Mouse (Mus musculus): ENCODE measurements around the gene Zfp112. TPM values are rescaled to one million over a fixed set of nuclear protein-coding genes. Genes with fewer than 3 reads are reported as not detected.
A peak's percentile ranks its signal among the peaks of the same experiment; 100 is the strongest.
"Not testable (repeated sequence)": the region's sequence is repeated elsewhere in the genome, so short reads cannot be mapped to it uniquely, and the experiment has no call there.

The Zfp112 gene
- 9.1 and 9.9 TPM in 2 replicates for polyA plus RNA-seq (2015; fragmentation: Nextera tagmentation; extraction: Ambion mirVana)

DNA sequence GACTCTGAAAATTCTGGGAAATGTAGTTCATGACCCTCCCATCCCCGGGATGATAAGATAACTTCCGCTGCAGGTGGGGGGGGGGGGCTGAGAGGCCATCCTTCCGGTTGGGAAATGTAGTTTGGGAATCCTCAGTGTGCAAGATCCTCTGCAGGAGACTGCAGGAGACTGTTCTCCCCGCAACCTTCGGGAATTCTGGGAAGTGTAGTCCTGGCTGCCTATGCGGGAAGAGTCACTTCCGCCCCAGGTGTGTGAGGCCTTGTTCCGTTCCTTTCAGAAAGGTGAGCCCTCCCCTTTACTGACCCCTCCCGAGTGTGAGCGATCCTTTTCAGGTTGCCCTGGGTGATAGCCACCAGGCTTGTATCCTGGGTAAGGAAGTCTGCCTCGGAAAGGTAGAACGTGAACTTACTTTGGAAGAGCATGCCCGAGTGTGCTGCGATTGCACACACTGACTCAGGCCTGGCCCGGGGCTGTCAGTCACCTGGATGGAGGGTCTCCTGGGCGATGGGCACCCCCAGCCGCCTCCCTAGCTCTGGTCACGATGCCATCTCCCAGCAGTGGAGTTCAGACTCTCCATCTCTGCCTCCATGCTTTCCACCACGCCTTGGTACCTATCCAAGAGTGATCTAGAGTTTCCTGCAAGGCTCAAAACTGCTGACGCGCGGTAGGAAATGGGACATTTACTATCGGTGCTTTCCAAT is at the start of gene Zfp112:
TSS of gene Zfp112 (plus strand) at position 159 of the 701 bp plus-strand sequence.
- Histone ChIP-seq H3K27ac (peak within 1 kb of the TSS; percentile 75), H3K4me2 (replicated peaks) (peak within 1 kb of the TSS; percentile 74), H3K9me3 (peaks cover 22% of the 10 kb centered on the region), H3K9ac (peak within 1 kb of the TSS; percentile 83), H3K4me1 (peaks cover 4% of the 10 kb centered on the region; the same call in 1 of the 2 replicates), H3K27me3 (no peaks in the 10 kb centered on the region), H3K4me3 (peak within 1 kb of the TSS; percentile 73), H3K36me3 (peaks cover 25% of the 10 kb centered on the region)
- peak; percentile 98 for ATAC-seq (ENCODE audit: low FRiP score, low read depth)
- WGBS = 2% methylated on average over 23 of the region's 23 CpGs

DNA sequence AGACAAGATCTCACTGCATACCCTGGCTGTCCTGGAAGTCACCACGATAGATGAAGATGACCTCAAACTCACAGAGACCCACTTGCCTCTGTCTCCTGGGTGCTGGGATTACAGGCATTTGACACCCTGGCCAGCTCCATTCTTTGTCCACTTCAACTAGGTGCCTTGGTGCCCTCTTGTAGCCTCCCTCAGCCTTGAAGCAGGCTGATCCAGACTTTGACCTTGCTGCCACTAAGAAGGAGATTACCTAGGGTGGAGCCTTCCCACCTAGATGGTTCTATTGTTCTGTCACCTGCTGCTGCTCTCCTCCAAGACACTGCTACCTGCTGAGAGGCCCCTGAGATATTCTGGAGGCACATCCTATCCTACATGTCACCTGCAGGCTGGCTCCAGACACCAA is 37.7 kb upstream of the Zfp112 start:
- WGBS = 27% methylated on average over 1 of the region's 1 CpGs
- not testable (repeated sequence) for H3K9ac ChIP-seq; H3K27me3 ChIP-seq; H3K9me3 ChIP-seq; H3K36me3 ChIP-seq; H3K4me2 ChIP-seq (replicated peaks); ATAC-seq (ENCODE audit: low FRiP score, low read depth); H3K4me1 ChIP-seq; H3K4me3 ChIP-seq; H3K27ac ChIP-seq

DNA sequence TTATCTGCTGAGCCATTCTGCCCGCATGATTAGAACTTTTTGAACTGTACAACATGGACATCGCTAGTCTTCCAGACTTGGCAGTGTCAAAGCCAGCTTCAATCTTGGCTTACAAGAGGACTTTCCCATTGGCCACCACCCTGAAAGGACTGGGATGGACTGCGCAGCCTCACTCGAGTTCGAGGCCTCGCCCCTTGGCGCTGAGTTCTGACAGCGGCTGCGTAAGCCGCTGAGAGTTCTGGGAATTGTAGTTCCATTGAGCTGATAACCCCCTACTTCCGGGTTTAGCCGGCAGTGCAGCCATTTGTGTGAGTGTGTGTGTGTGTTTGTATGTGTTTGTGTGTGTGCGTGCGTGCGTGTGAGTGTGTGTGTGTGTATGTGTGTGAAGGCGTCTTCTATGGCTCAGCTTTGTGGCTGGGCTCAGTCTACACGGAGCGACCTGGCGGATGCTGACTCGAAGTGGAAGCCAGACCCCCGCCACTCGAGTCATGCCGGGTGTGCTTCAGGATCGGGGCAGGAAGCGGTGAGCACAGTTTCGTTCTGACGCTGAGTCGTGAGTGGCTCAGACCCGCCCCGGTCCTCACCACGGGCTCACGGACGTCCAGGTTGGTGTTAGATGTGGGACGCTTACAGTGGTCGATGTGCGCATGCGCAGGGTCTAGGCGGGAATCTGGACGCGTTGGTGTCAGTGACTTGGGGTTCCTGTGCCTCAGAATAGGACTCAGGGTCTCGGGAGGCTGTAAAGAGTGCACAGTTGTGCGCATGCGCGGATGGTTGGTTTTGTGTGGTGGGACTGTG is 30.3 kb upstream of the Zfp112 start, which contains the start of gene Zfp180:
TSS of gene Zfp180 (plus strand) at position 291 of the 798 bp plus-strand sequence.
- Histone ChIP-seq H3K4me2 (replicated peaks) (peak within 1 kb of the TSS; percentile 85), H3K4me3 (peak within 1 kb of the TSS; percentile 54), H3K4me1 (peaks cover 23% of the 10 kb centered on the region), H3K9ac (peak within 1 kb of the TSS; percentile 79), H3K9me3 (peaks cover 15% of the 10 kb centered on the region; the same call in 1 of the 2 replicates), H3K27me3 (no peaks in the 10 kb centered on the region), H3K36me3 (peaks cover 23% of the 10 kb centered on the region), H3K27ac (peak within 1 kb of the TSS; percentile 85)
- ATAC-seq (ENCODE audit: low FRiP score, low read depth) = peak; percentile 98
- WGBS = 16% methylated on average over 44 of the region's 44 CpGs

DNA sequence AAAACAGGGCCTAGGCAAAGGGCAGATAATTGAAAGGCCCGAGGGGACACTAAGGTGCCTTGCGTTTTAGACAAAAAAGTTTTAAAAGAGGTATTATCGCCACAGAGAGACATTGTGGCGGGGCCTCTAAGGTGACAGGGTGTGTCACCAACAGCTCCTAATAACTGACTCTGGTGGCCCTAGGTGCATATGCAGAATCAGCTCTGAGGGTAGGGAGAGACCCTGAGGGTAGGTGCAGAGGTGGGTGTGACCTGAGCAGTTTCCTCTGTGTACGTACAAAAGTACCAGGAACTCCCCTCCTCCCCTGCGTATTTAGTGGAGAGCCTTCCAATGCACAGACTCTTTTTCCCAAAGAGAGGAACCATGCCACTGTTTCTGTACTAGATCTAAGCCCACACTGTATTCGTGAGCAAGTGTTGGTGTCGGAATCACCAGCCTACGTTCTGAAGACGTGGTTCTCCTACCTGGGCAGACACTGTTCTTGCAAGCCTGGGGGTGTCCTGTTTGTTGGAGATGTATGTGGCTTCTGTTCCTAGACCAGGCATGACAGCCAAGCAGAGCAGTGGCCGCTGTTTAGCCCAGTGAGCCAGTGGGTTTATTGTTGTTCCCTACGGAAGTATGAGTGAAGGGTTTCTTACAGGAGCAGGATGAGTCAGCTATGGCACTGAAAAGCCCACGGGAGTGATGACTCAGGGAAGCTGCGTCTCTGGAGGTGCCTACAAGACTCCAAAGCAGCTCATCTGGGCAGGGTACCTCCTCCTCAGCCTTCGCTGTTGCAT is 29.5 kb upstream of the Zfp112 start:
- ATAC-seq (ENCODE audit: low FRiP score, low read depth) = peak; percentile 4; the same call in 1 of the 2 replicates
- H3K27ac ChIP-seq = peak overlapping the region; percentile 85

DNA sequence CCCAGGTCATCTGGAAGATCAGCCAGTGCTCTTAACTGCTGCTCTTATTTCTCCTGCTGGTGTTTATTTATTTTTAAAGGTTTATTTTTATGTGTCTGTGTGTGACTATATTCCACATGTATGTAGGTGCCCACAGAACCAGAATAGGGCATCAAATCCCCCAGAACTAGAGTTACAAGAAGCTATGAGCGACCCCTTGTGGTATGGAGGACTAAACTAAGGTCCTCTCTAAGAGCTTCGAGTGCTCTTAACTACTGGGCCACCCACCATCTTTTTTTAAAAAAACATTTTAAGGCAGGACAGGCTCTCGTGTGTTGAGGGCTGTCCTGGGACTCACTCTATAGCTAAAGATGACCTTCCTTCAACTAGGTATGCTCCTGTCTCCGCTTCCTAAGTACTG is 25.2 kb upstream of the Zfp112 start:
- Histone ChIP-seq H3K4me2 (replicated peaks) (no peak overlapping the region), H3K9me3 (peaks cover 20% of the 10 kb centered on the region), H3K36me3 (peaks cover 49% of the 10 kb centered on the region), H3K27me3 (no peaks in the 10 kb centered on the region), H3K9ac (no peak overlapping the region), H3K4me3 (no peak overlapping the region), H3K4me1 (peaks cover 20% of the 10 kb centered on the region), H3K27ac (no peak overlapping the region)
- 95% methylated on average over 4 of the region's 4 CpGs for WGBS
- no peak for ATAC-seq (ENCODE audit: low FRiP score, low read depth)

More for the DNA sequence above, 29.5 kb upstream of the Zfp112 start:
- H3K36me3 ChIP-seq = peaks cover 32% of the 10 kb centered on the region
- no peaks in the 10 kb centered on the region for H3K27me3 ChIP-seq
- WGBS = 54% methylated on average over 15 of the region's 15 CpGs
- peak overlapping the region; percentile 79 for H3K9ac ChIP-seq
- peaks cover 23% of the 10 kb centered on the region for H3K4me1 ChIP-seq
- H3K9me3 ChIP-seq = peaks cover 15% of the 10 kb centered on the region; the same call in 1 of the 2 replicates
- peak overlapping the region; percentile 85 for H3K4me2 ChIP-seq (replicated peaks)
- peak overlapping the region; percentile 54 for H3K4me3 ChIP-seq

DNA sequence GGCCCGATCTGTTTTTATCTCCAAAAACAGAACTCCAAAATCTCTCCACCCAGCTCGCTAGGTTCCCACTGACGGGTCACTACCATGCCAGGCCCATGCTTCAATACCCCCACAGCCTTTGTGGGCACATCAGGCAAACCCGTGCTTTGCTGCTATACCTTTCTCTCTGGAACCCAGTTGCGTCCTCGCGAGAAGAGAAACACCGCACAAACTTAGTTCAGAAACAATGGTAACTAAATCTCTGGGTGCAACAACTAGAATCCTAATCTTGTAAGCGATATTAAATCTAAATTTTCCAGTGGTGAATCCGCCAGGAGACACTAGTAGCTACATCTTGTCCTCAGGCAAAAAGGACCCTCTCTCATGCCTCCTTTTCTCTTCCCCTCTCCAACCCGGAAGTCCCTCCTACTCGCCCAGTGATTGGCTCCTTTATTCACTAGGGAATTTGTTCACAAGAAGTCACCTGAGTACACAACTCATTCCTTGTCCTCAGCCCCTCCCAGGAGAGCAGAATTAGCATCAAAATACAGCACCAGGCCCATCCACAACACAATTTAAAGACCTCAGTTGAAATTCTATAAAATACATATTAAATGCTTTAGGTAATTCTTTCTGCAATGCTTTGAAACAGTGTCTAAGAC is 24.5 kb upstream of the Zfp112 start:
- Histone ChIP-seq H3K4me2 (replicated peaks) (no peak overlapping the region), H3K27ac (no peak overlapping the region), H3K27me3 (no peaks in the 10 kb centered on the region), H3K36me3 (peaks cover 52% of the 10 kb centered on the region), H3K9ac (no peak overlapping the region), H3K4me1 (peaks cover 18% of the 10 kb centered on the region), H3K4me3 (no peak overlapping the region), H3K9me3 (peaks cover 21% of the 10 kb centered on the region)
- ATAC-seq (ENCODE audit: low FRiP score, low read depth) = no peak
- WGBS = 93% methylated on average over 12 of the region's 12 CpGs

DNA sequence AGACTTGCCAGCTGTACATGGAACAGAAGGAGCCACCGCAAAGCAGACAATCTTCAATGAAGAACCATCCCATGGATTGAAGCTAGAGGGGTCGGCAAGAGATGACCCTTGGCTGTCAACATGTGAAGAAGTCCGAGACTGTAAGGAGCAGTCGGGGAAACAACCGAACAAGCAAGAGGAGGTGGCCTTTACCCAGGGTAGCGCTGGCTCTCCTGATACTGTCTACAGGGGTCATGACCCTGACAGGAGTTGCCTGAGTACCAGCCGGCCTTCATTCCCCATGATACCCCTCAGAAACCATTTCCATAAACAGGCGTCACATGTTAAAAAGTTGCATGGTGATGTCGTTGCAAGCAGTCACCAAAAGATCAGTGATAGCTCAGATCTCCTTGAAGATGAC is 7.7 kb upstream of the Zfp112 start:
- no peak overlapping the region for H3K4me2 ChIP-seq (replicated peaks)
- H3K36me3 ChIP-seq = peaks cover 100% of the 10 kb centered on the region
- ATAC-seq (ENCODE audit: low FRiP score, low read depth) = no peak
- H3K27me3 ChIP-seq = no peaks in the 10 kb centered on the region
- no peak overlapping the region for H3K27ac ChIP-seq
- no peak overlapping the region for H3K4me3 ChIP-seq
- no peaks in the 10 kb centered on the region for H3K4me1 ChIP-seq
- H3K9me3 ChIP-seq = peaks cover 92% of the 10 kb centered on the region
- H3K9ac ChIP-seq = no peak overlapping the region
- WGBS = 95% methylated on average over 9 of the region's 9 CpGs

DNA sequence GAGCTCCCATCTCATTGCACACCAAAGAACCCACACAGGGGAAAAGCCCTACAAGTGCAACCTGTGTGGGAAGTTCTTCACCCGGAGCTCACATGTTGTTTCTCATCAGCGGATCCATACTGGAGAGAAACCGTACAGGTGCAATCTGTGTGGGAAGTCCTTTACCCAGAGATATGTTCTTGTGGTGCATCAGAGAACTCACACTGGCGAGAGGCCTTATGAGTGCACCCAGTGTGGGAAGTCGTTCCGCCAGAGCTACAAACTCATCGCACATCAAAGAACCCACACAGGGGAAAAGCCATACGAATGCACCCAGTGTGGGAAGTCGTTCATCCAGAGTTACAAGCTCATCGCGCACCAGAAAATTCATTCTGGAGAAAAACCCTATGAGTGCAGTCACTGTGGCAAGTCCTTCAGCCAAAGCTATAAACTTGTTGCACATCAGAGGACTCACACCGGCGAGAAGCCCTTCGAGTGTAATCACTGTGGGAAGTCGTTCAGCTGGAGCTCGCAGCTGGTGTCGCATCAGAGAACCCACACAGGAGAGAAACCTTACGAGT is 6.9 kb upstream of the Zfp112 start:
- ATAC-seq (ENCODE audit: low FRiP score, low read depth) = no peak
- Histone ChIP-seq H3K27me3 (no peaks in the 10 kb centered on the region), H3K9ac (no peak overlapping the region), H3K36me3 (peaks cover 96% of the 10 kb centered on the region), H3K9me3 (peaks cover 92% of the 10 kb centered on the region), H3K4me1 (no peaks in the 10 kb centered on the region), H3K4me3 (no peak overlapping the region), H3K4me2 (replicated peaks) (no peak overlapping the region), H3K27ac (no peak overlapping the region)
- WGBS = 96% methylated on average over 18 of the region's 18 CpGs

DNA sequence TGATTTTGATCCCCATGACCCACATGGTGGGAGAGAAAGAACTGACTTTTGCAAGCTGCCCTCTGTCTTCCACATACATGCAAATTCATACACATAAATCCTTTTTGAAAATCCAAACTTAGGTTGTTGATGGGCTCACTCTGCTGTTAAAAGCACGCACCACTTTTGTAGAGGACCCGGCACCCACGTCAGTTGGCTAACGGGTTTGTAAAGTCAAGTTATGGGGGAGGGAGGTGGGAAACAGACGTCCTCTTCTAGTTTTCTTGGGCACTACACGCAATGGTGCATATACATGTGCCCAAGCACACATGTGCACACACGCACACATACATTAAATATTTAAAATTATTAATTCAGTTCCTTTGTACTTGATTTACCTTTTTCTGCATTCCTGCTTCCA is 1.3 kb upstream of the Zfp112 start:
- 96% methylated on average over 7 of the region's 7 CpGs for WGBS
- Histone ChIP-seq H3K9me3 (peaks cover 37% of the 10 kb centered on the region), H3K4me2 (replicated peaks) (no peak overlapping the region), H3K27ac (no peak overlapping the region), H3K9ac (no peak overlapping the region), H3K4me1 (peaks cover 4% of the 10 kb centered on the region; the same call in 1 of the 2 replicates), H3K36me3 (peaks cover 39% of the 10 kb centered on the region), H3K4me3 (no peak overlapping the region), H3K27me3 (no peaks in the 10 kb centered on the region)
- no peak for ATAC-seq (ENCODE audit: low FRiP score, low read depth)

DNA sequence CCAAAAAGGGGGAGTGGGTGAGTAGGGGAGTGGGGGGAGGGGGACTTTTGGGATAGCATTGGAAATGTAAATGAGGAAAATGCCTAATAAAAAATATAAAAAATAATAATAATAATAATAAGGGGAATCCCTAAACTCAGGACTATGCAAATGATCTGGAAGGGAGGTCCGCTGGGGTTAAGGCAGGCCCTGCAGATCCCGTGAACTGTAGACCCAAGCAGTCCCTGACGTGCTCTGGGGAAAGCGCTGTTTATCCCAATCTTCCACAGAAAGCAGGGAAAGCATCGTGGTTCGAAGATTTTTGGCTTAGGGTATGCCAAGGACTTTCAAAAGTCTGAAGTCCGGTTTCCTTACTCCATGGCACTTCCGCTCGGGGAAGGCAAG is 350 bp upstream of the Zfp112 start:
- peaks cover 27% of the 10 kb centered on the region for H3K9me3 ChIP-seq
- peaks cover 30% of the 10 kb centered on the region for H3K36me3 ChIP-seq
- WGBS = 4% methylated on average over 9 of the region's 9 CpGs
- H3K4me2 ChIP-seq (replicated peaks) = peak overlapping the region; percentile 74
- peaks cover 4% of the 10 kb centered on the region; the same call in 1 of the 2 replicates for H3K4me1 ChIP-seq
- ATAC-seq (ENCODE audit: low FRiP score, low read depth) = no peak
- peak overlapping the region; percentile 83 for H3K9ac ChIP-seq
- H3K4me3 ChIP-seq = peak overlapping the region; percentile 73
- peak overlapping the region; percentile 75; the same call in 1 of the 2 replicates for H3K27ac ChIP-seq
- no peaks in the 10 kb centered on the region for H3K27me3 ChIP-seq

DNA sequence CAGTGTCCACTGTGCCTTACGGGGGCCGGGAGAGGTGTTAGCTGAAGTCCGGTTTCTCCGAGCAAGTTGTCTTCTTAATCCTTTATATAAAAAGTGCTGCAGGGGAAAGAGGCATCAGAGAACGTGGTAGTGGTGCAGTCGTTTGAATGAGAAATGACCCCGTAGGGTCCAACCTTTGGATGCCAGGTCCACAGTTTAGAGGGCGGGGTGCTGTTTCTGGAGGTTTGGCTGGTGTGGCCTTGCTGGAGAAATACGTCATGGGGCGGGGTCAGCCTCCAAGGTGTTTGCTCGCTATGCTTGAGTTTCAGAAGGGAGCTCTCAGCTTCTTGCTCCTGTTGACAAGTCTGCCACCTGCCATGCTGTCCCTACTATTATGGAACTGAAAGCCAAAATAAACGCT is 887 bp downstream of the Zfp112 start:
- Histone ChIP-seq H3K4me3 (peak overlapping the region; percentile 73), H3K27ac (peak overlapping the region; percentile 75), H3K9ac (peak overlapping the region; percentile 83), H3K27me3 (no peaks in the 10 kb centered on the region), H3K36me3 (peaks cover 18% of the 10 kb centered on the region), H3K4me1 (peaks cover 4% of the 10 kb centered on the region; the same call in 1 of the 2 replicates), H3K9me3 (peaks cover 16% of the 10 kb centered on the region), H3K4me2 (replicated peaks) (peak overlapping the region; percentile 74)
- 11% methylated on average over 12 of the region's 12 CpGs for WGBS
- no peak for ATAC-seq (ENCODE audit: low FRiP score, low read depth)
